Mouse (Mus musculus) hindbrain, embryonic 16.5 days (tissue): ENCODE data around the gene Ppp2r3a. TPM values are rescaled to one million over a fixed set of nuclear protein-coding genes. Genes with fewer than 3 reads are reported as not detected.

Experiments
- ATAC-seq: fragments of 200-750 bp; cut with Nextera tagmentation; 2 replicates; pipeline ENCODE4 v1.8.0; 2017; ENCODE audit warnings: moderate TSS enrichment, moderate library complexity
- H3K27ac ChIP-seq: fragments of 300-500 bp; sonication (generic); 2 replicates; pipeline ENCODE4 v1.5.1; 2014; ENCODE audit warnings: low read depth, mild to moderate bottlenecking, control low read depth, low read length, moderate library complexity
- H3K27me3 ChIP-seq: fragments of 300-500 bp; sonication (generic); replicated peaks from 2 replicates; pipeline ENCODE4 v1.6.1; 2014; ENCODE audit warnings: low read length; ENCODE audit not compliant: control insufficient read depth, insufficient read depth
- H3K36me3 ChIP-seq: fragments of 300-500 bp; sonication (generic); 2 replicates; pipeline ENCODE4 v1.6.1; 2014; ENCODE audit warnings: mild to moderate bottlenecking, low read length, moderate library complexity, mixed read lengths; ENCODE audit not compliant: control insufficient read depth, insufficient read depth
- H3K4me1 ChIP-seq: fragments of 300-500 bp; sonication (generic); 2 replicates; pipeline ENCODE4 v1.6.1; 2014; ENCODE audit warnings: low read depth, low read length; ENCODE audit not compliant: control insufficient read depth, insufficient read depth
- H3K4me2 ChIP-seq: fragments of 300-500 bp; sonication (generic); 2 replicates; pipeline ENCODE4 v1.6.1; 2014; ENCODE audit warnings: mild to moderate bottlenecking, low read length, control low read depth, moderate library complexity
- H3K4me3 ChIP-seq: fragments of 300-500 bp; sonication (generic); 2 replicates; pipeline ENCODE4 v1.5.1; 2014; ENCODE audit warnings: mild to moderate bottlenecking, low read length, control low read depth, moderate library complexity
- H3K9ac ChIP-seq: fragments of 300-500 bp; sonication (generic); 2 replicates; pipeline ENCODE4 v1.6.1; 2014; ENCODE audit warnings: low read depth, mild to moderate bottlenecking, control low read depth, low read length, moderate library complexity
- H3K9me3 ChIP-seq: fragments of 300-500 bp; sonication (generic); 2 replicates; pipeline ENCODE4 v1.6.1; 2014; ENCODE audit warnings: mild to moderate bottlenecking, low read length, moderate library complexity; ENCODE audit not compliant: control insufficient read depth
- WGBS: fragments of 180-500 bp; shearing (Covaris S2); extraction: QIAGEN DNeasy Blood & Tissue Kit; methylation state at CpG from one replicate; pipeline ENCODE4 v1.1.7; 2014; 5-methylcytosine and 5-hydroxymethylcytosine counted together
- polyA plus RNA-seq: library from polyadenylated mRNA; unstranded; fragments of >200 nt; fragmentation: Nextera tagmentation; extraction: Ambion mirVana; gene quantifications from 2 replicates; pipeline ENCODE4 v1.2.1, GENCODE M21; 2015

Gene Ppp2r3a
- polyA plus RNA-seq, 1 experiment from 2014 or later = 18.4 TPM

DNA sequence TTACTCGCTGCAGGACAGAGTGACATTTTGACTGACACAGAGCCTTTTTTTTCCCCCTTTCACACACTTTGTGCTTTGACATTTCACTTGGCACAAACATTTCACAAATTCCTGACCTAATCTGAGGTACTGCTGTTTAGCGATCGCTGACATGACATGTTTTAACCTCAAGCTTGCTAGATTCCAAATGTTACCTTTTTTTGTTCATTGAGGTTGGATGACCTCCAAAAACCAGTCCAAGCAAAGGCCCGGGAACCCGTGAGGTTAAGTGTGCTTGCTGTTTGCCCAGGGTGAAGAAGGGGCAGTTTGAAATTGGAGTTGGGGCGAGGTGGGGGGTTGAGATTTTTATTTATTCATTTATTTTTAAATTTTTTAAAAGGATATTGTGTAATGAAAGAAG is 31.1 kb upstream of the Ppp2r3a start:
- no peaks in the 10 kb centered on the region for H3K27me3 ChIP-seq
- H3K27ac ChIP-seq = no peak overlapping the region
- H3K4me2 ChIP-seq = no peak overlapping the region
- H3K9me3 ChIP-seq = no peaks in the 10 kb centered on the region
- H3K9ac ChIP-seq = no peak overlapping the region
- H3K4me3 ChIP-seq = no peak overlapping the region
- 56% methylated on average over 6 of the region's 6 CpGs for WGBS
- H3K4me1 ChIP-seq = no peaks in the 10 kb centered on the region
- H3K36me3 ChIP-seq = no peaks in the 10 kb centered on the region
- ATAC-seq = no peak

DNA sequence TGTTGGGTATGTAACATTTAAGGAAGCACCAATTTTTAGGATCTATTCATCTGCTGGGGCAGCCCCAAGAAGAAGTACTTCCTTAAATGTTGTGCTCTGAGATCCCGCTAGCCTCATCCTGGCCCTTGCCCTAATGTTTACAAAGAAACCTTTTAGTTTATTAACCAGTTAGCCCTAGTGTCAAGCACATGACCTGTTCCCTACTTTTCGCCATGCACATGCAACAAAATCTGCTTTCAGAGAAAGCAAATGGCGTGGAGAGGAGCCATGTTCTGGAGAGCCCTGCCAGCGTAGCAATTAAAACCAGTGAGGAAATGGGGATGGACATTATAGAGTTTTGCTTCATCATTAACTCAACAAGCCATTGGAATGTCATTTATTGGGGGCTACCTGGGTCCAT is 30.3 kb upstream of the Ppp2r3a start:
- H3K4me2 ChIP-seq = no peak overlapping the region
- H3K27me3 ChIP-seq = no peaks in the 10 kb centered on the region
- H3K36me3 ChIP-seq = no peaks in the 10 kb centered on the region
- H3K4me3 ChIP-seq = no peak overlapping the region
- H3K4me1 ChIP-seq = no peaks in the 10 kb centered on the region
- no peak overlapping the region for H3K9ac ChIP-seq
- 83% methylated on average over 4 of the region's 4 CpGs for WGBS
- no peak overlapping the region for H3K27ac ChIP-seq
- ATAC-seq = no peak
- H3K9me3 ChIP-seq = no peaks in the 10 kb centered on the region

DNA sequence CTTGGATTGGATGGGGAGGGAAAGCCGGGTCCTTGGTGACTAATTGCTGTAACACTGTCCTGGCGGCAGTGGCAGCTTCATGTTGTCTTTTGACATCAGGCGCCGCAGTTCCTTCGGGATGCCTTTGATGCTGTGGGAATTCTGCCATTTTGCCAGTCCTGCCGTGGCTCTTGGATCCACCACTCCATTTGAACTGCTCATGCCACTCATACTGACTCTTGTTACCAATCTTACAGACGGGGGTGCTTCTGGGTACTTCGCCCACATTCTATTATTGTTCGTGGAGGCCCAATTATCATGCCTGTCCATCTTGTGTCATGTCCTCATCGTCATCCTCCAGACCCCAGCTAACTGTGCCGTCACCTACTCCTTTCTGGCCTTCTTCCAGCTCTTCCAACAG is 29.7 kb upstream of the Ppp2r3a start:
- H3K9me3 ChIP-seq = no peaks in the 10 kb centered on the region
- ATAC-seq = no peak
- H3K27ac ChIP-seq = no peak overlapping the region
- WGBS = 75% methylated on average over 11 of the region's 11 CpGs
- H3K4me3 ChIP-seq = no peak overlapping the region
- H3K9ac ChIP-seq = no peak overlapping the region
- H3K4me2 ChIP-seq = no peak overlapping the region
- H3K4me1 ChIP-seq = no peaks in the 10 kb centered on the region
- H3K36me3 ChIP-seq = no peaks in the 10 kb centered on the region
- no peaks in the 10 kb centered on the region for H3K27me3 ChIP-seq

DNA sequence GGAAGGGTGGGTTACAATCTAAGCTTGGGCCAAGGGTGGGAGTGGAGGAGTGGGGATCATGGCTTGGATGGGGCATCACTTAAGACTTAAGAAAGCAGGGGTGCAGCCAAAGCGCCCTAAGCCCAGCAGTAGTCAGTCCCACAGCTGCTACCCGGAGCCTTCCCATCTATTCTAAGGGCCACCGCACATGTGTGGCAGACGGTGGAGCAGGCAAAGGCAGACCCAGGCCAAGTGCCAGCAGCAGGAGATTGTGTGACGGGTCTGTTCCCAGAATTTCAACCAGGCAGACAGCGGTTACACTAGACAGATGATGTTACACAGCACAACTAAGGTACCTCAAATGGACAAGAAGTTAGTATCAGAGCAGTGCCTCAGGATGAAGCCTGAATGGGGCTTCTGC is 29.3 kb upstream of the Ppp2r3a start:
- ATAC-seq = no peak
- no peak overlapping the region for H3K27ac ChIP-seq
- H3K36me3 ChIP-seq = no peaks in the 10 kb centered on the region
- H3K4me2 ChIP-seq = no peak overlapping the region
- H3K4me1 ChIP-seq = no peaks in the 10 kb centered on the region
- no peaks in the 10 kb centered on the region for H3K9me3 ChIP-seq
- 78% methylated on average over 6 of the region's 6 CpGs for WGBS
- H3K9ac ChIP-seq = no peak overlapping the region
- H3K4me3 ChIP-seq = no peak overlapping the region
- no peaks in the 10 kb centered on the region for H3K27me3 ChIP-seq

DNA sequence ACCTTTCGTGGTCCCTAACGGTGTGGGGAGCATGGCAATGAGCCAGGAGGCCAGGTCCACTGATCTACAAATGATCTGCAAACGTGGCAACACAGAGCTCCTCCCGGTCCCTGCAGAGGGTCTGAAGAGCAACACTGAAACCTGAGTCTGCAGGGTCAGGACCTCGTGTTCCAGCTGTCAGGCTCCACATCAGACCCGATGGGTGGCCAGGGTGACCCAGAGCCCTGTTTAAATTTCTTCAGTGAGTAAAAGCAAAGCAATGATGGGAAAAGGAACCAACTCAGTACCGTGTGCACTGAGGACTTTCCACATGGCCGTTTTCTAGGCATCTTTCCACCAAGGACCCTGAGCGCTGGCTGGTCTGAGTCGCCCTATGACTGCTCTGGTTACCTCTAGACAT is 28.6 kb upstream of the Ppp2r3a start:
- H3K4me3 ChIP-seq = no peak overlapping the region
- H3K9ac ChIP-seq = no peak overlapping the region
- WGBS = 70% methylated on average over 10 of the region's 10 CpGs
- H3K4me1 ChIP-seq = no peaks in the 10 kb centered on the region
- no peak for ATAC-seq
- H3K36me3 ChIP-seq = no peaks in the 10 kb centered on the region
- no peak overlapping the region for H3K4me2 ChIP-seq
- no peaks in the 10 kb centered on the region for H3K9me3 ChIP-seq
- H3K27me3 ChIP-seq = no peaks in the 10 kb centered on the region
- no peak overlapping the region for H3K27ac ChIP-seq

DNA sequence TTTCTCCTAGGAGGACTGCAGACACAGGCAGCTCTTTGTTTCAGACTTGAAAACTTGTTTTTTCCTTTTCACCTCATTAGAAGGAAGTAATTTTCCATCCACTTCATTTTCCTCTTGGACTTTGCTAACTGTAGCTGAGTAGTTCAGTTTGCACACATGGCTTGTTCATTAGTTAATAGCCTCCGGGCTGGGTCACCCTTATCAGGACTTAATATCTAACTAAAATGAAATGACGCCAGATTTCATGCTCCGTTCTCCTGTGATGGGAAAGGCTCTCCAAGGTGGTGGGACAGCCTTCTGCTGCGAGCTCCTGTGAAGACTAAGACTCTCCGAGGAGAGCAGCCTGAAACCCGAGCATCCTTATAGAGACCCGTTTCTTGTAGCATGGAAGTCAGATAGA is 21.1 kb upstream of the Ppp2r3a start:
- no peak for ATAC-seq
- H3K9me3 ChIP-seq = no peaks in the 10 kb centered on the region
- H3K36me3 ChIP-seq = no peaks in the 10 kb centered on the region
- H3K4me1 ChIP-seq = no peaks in the 10 kb centered on the region
- no peak overlapping the region for H3K4me3 ChIP-seq
- H3K27me3 ChIP-seq = no peaks in the 10 kb centered on the region
- H3K4me2 ChIP-seq = no peak overlapping the region
- no peak overlapping the region for H3K27ac ChIP-seq
- WGBS = 81% methylated on average over 7 of the region's 7 CpGs
- no peak overlapping the region for H3K9ac ChIP-seq

DNA sequence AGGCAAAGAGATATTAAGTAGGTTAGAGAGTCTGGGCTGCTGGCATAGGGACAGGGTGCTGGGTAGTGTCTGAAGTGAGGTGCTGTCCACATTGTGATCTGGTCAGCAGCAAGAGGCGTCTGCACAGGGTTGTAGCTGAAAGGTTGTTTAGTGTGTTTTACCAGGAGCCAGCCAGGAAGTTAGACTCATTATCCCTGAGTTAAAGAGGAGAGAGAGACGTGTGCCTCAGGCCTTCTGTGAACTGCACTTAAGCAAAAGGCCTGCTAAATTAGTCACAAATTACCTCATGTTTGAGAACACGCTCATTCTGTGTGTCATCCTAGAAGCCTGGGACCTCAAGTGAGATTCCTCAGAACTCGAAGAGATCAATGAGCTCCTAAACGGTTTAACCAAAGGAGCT is 18.4 kb upstream of the Ppp2r3a start:
- Histone ChIP-seq H3K9ac (no peak overlapping the region), H3K9me3 (no peaks in the 10 kb centered on the region), H3K27ac (no peak overlapping the region), H3K36me3 (no peaks in the 10 kb centered on the region), H3K4me1 (peaks cover 3% of the 10 kb centered on the region), H3K4me3 (no peak overlapping the region), H3K27me3 (no peaks in the 10 kb centered on the region), H3K4me2 (no peak overlapping the region)
- no peak for ATAC-seq
- WGBS = 49% methylated on average over 5 of the region's 5 CpGs

DNA sequence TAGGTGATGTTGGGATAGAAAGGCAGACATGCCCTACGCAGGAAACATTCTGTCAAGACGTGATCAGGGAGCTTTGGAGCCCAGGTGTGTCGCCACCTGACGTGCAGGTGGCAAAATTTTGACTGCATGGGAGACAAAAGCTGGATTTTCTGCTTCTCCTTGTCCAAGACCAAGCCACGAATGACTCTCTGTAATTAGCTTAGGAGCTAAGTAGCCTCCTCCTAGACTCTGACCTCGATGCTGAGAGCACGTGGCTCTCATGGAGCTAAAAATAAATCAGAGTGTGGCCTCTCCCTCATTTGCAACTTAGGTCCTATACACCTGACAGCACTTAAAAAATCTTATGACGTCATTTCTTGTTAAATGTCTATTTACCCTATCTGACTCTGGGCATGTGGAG is 14.4 kb upstream of the Ppp2r3a start:
- no peaks in the 10 kb centered on the region for H3K9me3 ChIP-seq
- H3K4me1 ChIP-seq = peaks cover 9% of the 10 kb centered on the region
- H3K27me3 ChIP-seq = no peaks in the 10 kb centered on the region
- H3K4me3 ChIP-seq = no peak overlapping the region
- WGBS = 59% methylated on average over 8 of the region's 8 CpGs
- H3K36me3 ChIP-seq = no peaks in the 10 kb centered on the region
- H3K27ac ChIP-seq = peak overlapping the region; percentile 54
- ATAC-seq = 0 out of 2 replicates have a peak, but pooled peaks have one; percentile 20
- H3K4me2 ChIP-seq = 0 out of 2 replicates have a peak overlapping the region, but pooled peaks have one; percentile 4
- no peak overlapping the region for H3K9ac ChIP-seq

DNA sequence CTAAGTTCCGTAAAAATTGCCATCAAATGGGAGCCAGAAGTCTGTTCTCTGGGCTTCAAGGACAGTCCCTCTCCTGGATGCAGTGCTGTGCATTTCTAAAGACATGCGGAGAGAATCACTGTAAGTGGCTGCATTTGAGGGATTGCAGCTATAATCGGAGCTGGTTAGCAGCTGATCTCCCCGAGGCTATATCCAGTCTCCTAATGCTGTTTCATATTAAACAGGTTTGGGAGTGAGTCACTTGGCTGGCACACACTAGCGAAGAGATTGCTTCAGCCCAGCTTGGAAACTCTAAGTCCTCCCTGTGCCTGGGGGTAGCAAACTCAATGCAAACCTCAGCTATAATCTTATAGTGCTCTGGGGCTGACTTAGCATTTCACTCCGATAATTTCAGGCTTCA is 14.0 kb upstream of the Ppp2r3a start:
- H3K9me3 ChIP-seq = no peaks in the 10 kb centered on the region
- no peaks in the 10 kb centered on the region for H3K27me3 ChIP-seq
- no peaks in the 10 kb centered on the region for H3K36me3 ChIP-seq
- H3K4me2 ChIP-seq = peak overlapping the region; percentile 4; the same call in 1 of the 2 replicates
- H3K4me3 ChIP-seq = no peak overlapping the region
- ATAC-seq = peak; percentile 81
- no peak overlapping the region for H3K9ac ChIP-seq
- H3K4me1 ChIP-seq = peaks cover 9% of the 10 kb centered on the region
- H3K27ac ChIP-seq = peak overlapping the region; percentile 54
- WGBS = 32% methylated on average over 6 of the region's 6 CpGs

DNA sequence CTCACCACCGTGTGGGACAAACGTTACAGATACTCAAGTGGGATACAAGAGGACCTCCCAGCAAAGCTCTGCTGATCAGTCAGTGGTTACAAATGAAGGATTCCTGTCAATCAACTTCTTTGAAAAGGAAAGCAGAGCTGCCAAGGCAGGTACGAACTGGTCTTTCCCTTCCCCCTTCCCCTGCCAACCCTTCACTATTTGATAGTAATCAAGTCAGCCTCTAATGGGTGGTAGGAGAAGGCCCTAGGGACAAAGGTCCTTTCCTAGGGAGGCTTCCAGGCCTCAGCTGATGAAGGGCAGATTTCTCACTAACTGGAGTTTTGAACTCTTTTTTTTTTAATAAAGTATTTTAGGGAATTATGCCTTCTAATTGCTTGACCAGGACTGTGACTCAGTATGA is 11.2 kb upstream of the Ppp2r3a start:
- no peak overlapping the region for H3K4me3 ChIP-seq
- H3K4me2 ChIP-seq = no peak overlapping the region
- no peak for ATAC-seq
- H3K9ac ChIP-seq = no peak overlapping the region
- H3K36me3 ChIP-seq = no peaks in the 10 kb centered on the region
- H3K4me1 ChIP-seq = peaks cover 9% of the 10 kb centered on the region
- no peak overlapping the region for H3K27ac ChIP-seq
- H3K9me3 ChIP-seq = no peaks in the 10 kb centered on the region
- WGBS = 87% methylated on average over 3 of the region's 3 CpGs
- H3K27me3 ChIP-seq = no peaks in the 10 kb centered on the region
